ENCODE assay signal across 7 mouse cellular contexts in genomic region chr19:29361468-29362130, GRCm38 (mm10). TPM values are rescaled to one million over a fixed set of nuclear protein-coding genes. Genes with fewer than 3 reads are reported as not detected.
DNase-seq lines count a peak whose midpoint lies in the region; ATAC-seq lines count a peak whose summit lies in the region.

No protein-coding gene starts in this region.

- no peaks in the 10 kb centered on the region for H3K36me3 ChIP-seq in embryonic facial prominence, embryonic 10.5 days (replicated peaks)
- H3K36me3 ChIP-seq in limb, embryonic 11.5 days (ENCODE audit: control insufficient read depth, insufficient read depth, low read length), result no peaks in the 10 kb centered on the region
- peaks cover 20% of the 10 kb centered on the region for H3K36me3 ChIP-seq in midbrain, embryonic 14.5 days (ENCODE audit: control insufficient read depth, insufficient read depth, low read length)

- peak overlapping the region; percentile 82 for H3K4me2 ChIP-seq in limb, embryonic 11.5 days (ENCODE audit: low read depth, severe bottlenecking)
- H3K4me2 ChIP-seq in midbrain, embryonic 14.5 days (ENCODE audit: low read length), result peak overlapping the region; percentile 75

- DNase-seq in adrenal gland, postnatal 10 days, result peak; percentile 93
- peak; percentile 91 for DNase-seq in embryonic facial prominence, embryonic 10.5 days (ENCODE audit: low spot score)
- DNase-seq in kidney, adult 18-20 months, result peak; percentile 88
- DNase-seq in limb, embryonic 11.5 days (ENCODE audit: low spot score), result peak; percentile 82
- peak; percentile 96 for DNase-seq in midbrain, embryonic 14.5 days
- peak; percentile 77 for DNase-seq in spleen, adult 18-20 months

- H3K27ac ChIP-seq in embryonic facial prominence, embryonic 10.5 days (replicated peaks), result peak overlapping the region; percentile 80
- no peak overlapping the region for H3K27ac ChIP-seq in limb, embryonic 11.5 days (replicated peaks; ENCODE audit: low read depth, low read length)
- peak overlapping the region; percentile 75 for H3K27ac ChIP-seq in midbrain, embryonic 14.5 days (replicated peaks; ENCODE audit: low read depth, low read length)

- H3K9ac ChIP-seq in limb, embryonic 11.5 days (ENCODE audit: low read length), result peak overlapping the region; percentile 61
- H3K9ac ChIP-seq in midbrain, embryonic 14.5 days (replicated peaks; ENCODE audit: low read length), result peak overlapping the region; percentile 74

- peak; percentile 99 for ATAC-seq in granulocyte monocyte progenitor cell, adult 5-6 weeks (replicated peaks; ENCODE audit: poor library complexity, severe bottlenecking)
- peak; percentile 96 for ATAC-seq in limb, embryonic 11.5 days (ENCODE audit: insufficient number of reproducible peaks, low FRiP score, low TSS enrichment, low read depth)
- peak; percentile 100 for ATAC-seq in midbrain, embryonic 14.5 days (ENCODE audit: low FRiP score, low TSS enrichment)

- peaks cover 16% of the 10 kb centered on the region for H3K4me1 ChIP-seq in embryonic facial prominence, embryonic 10.5 days
- no peaks in the 10 kb centered on the region for H3K4me1 ChIP-seq in limb, embryonic 11.5 days (ENCODE audit: control insufficient read depth, insufficient read depth, low read length)
- H3K4me1 ChIP-seq in midbrain, embryonic 14.5 days (ENCODE audit: control insufficient read depth, insufficient read depth, low read length), result peaks cover 17% of the 10 kb centered on the region

- WGBS in embryonic facial prominence, embryonic 10.5 days, result 2% methylated on average over 33 of the region's 33 CpGs
- 3% methylated on average over 33 of the region's 33 CpGs for WGBS in limb, embryonic 11.5 days
- 2% methylated on average over 33 of the region's 33 CpGs for WGBS in midbrain, embryonic 14.5 days

- no peaks in the 10 kb centered on the region for H3K9me3 ChIP-seq in embryonic facial prominence, embryonic 10.5 days
- H3K9me3 ChIP-seq in limb, embryonic 11.5 days (ENCODE audit: control insufficient read depth, low read length), result no peaks in the 10 kb centered on the region
- H3K9me3 ChIP-seq in midbrain, embryonic 14.5 days (ENCODE audit: control insufficient read depth, low read length), result no peaks in the 10 kb centered on the region

- peaks cover 25% of the 10 kb centered on the region for H3K27me3 ChIP-seq in embryonic facial prominence, embryonic 10.5 days (replicated peaks; ENCODE audit: low read depth, poor library complexity, severe bottlenecking)
- no peaks in the 10 kb centered on the region for H3K27me3 ChIP-seq in limb, embryonic 11.5 days (ENCODE audit: control insufficient read depth, insufficient read depth, low read length)
- no peaks in the 10 kb centered on the region for H3K27me3 ChIP-seq in midbrain, embryonic 14.5 days (ENCODE audit: control insufficient read depth, insufficient read depth, low read length)

- peak overlapping the region; percentile 67 for H3K4me3 ChIP-seq in embryonic facial prominence, embryonic 10.5 days
- H3K4me3 ChIP-seq in limb, embryonic 11.5 days (ENCODE audit: low read depth, low read length), result peak overlapping the region; percentile 54
- peak overlapping the region; percentile 66 for H3K4me3 ChIP-seq in midbrain, embryonic 14.5 days (replicated peaks; ENCODE audit: low read depth, low read length)

RNA-seq across cellular contexts. Expression of gene Plgrkt, which starts 5.6 kb away (rescaled TPM):
- 10 to 100 TPM; 44.0 to 83.3 TPM for total RNA-seq in adrenal gland, postnatal 10 days (2021)
- 34.7 and 35.3 TPM in 2 replicates for polyA plus RNA-seq in embryonic facial prominence, embryonic 10.5 days (2016; fragmentation: Nextera tagmentation; extraction: Ambion mirVana)
- 90.3 and 93.3 TPM in 2 replicates for total RNA-seq in granulocyte monocyte progenitor cell, adult 5-6 weeks (2014; fragmentation: Nextera tagmentation)
- 49.2 and 53.6 TPM in 2 replicates for total RNA-seq in granulocyte monocyte progenitor cell, adult 5-6 weeks (2017)
- 34.4 and 38.3 TPM in 2 replicates for polyA plus RNA-seq in limb, embryonic 11.5 days (2014; fragmentation: Nextera tagmentation; extraction: Ambion mirVana)
- polyA plus RNA-seq in midbrain, embryonic 14.5 days (2014; fragmentation: Nextera tagmentation; extraction: Ambion mirVana), result 97.2 and 102 TPM in 2 replicates

RNA-seq across cellular contexts. Expression of gene Cd274, which starts 5.7 kb away (rescaled TPM):
- 1 to 10 TPM; 2.7 to 6.9 TPM for total RNA-seq in adrenal gland, postnatal 10 days (2021)
- polyA plus RNA-seq in embryonic facial prominence, embryonic 10.5 days (2016; fragmentation: Nextera tagmentation; extraction: Ambion mirVana), result 0.11 and 0.18 TPM in 2 replicates
- total RNA-seq in granulocyte monocyte progenitor cell, adult 5-6 weeks (2014; fragmentation: Nextera tagmentation), result 4.9 and 9.2 TPM in 2 replicates
- total RNA-seq in granulocyte monocyte progenitor cell, adult 5-6 weeks (2017), result 5.3 TPM in 2 replicates
- 0.04 TPM in 1 of 2 replicates, not detected in the other for polyA plus RNA-seq in limb, embryonic 11.5 days (2014; fragmentation: Nextera tagmentation; extraction: Ambion mirVana)
- polyA plus RNA-seq in midbrain, embryonic 14.5 days (2014; fragmentation: Nextera tagmentation; extraction: Ambion mirVana), result 0.36 and 0.66 TPM in 2 replicates

RNA-seq across cellular contexts. Expression of gene Rln1, which starts 27.1 kb away (rescaled TPM):
- total RNA-seq in adrenal gland, postnatal 10 days (2021), result not detected
- 0.21 and 0.70 TPM in 2 replicates for polyA plus RNA-seq in embryonic facial prominence, embryonic 10.5 days (2016; fragmentation: Nextera tagmentation; extraction: Ambion mirVana)
- not detected in 2 replicates for total RNA-seq in granulocyte monocyte progenitor cell, adult 5-6 weeks (2014; fragmentation: Nextera tagmentation)
- not detected in 2 replicates for total RNA-seq in granulocyte monocyte progenitor cell, adult 5-6 weeks (2017)
- 0.44 TPM in 1 of 2 replicates, not detected in the other for polyA plus RNA-seq in limb, embryonic 11.5 days (2014; fragmentation: Nextera tagmentation; extraction: Ambion mirVana)
- polyA plus RNA-seq in midbrain, embryonic 14.5 days (2014; fragmentation: Nextera tagmentation; extraction: Ambion mirVana), result 2.7 and 3.3 TPM in 2 replicates

RNA-seq across cellular contexts. Expression of gene Insl6, which starts 36.4 kb away (rescaled TPM):
- under 1 TPM in 1 of 2 experiments, not detected in 1; 0.66 TPM for total RNA-seq in adrenal gland, postnatal 10 days (2021)
- 6.0 and 7.0 TPM in 2 replicates for polyA plus RNA-seq in embryonic facial prominence, embryonic 10.5 days (2016; fragmentation: Nextera tagmentation; extraction: Ambion mirVana)
- total RNA-seq in granulocyte monocyte progenitor cell, adult 5-6 weeks (2014; fragmentation: Nextera tagmentation), result 5.6 TPM in 1 of 2 replicates, not detected in the other
- total RNA-seq in granulocyte monocyte progenitor cell, adult 5-6 weeks (2017), result 0.47 and 3.8 TPM in 2 replicates
- polyA plus RNA-seq in limb, embryonic 11.5 days (2014; fragmentation: Nextera tagmentation; extraction: Ambion mirVana), result 6.9 TPM in 2 replicates
- 0.77 and 1.9 TPM in 2 replicates for polyA plus RNA-seq in midbrain, embryonic 14.5 days (2014; fragmentation: Nextera tagmentation; extraction: Ambion mirVana)

RNA-seq across cellular contexts. Expression of gene Pdcd1lg2, which starts 49.1 kb away (rescaled TPM):
- not detected for total RNA-seq in adrenal gland, postnatal 10 days (2021)
- polyA plus RNA-seq in embryonic facial prominence, embryonic 10.5 days (2016; fragmentation: Nextera tagmentation; extraction: Ambion mirVana), result not detected in 2 replicates
- total RNA-seq in granulocyte monocyte progenitor cell, adult 5-6 weeks (2014; fragmentation: Nextera tagmentation), result not detected in 2 replicates
- total RNA-seq in granulocyte monocyte progenitor cell, adult 5-6 weeks (2017), result not detected in 2 replicates
- not detected in 2 replicates for polyA plus RNA-seq in limb, embryonic 11.5 days (2014; fragmentation: Nextera tagmentation; extraction: Ambion mirVana)
- polyA plus RNA-seq in midbrain, embryonic 14.5 days (2014; fragmentation: Nextera tagmentation; extraction: Ambion mirVana), result 0.12 TPM in 1 of 2 replicates, not detected in the other
